Mouse (Mus musculus): ENCODE data around the gene Ccn1. TPM values are rescaled to one million over a fixed set of nuclear protein-coding genes. Genes with fewer than 3 reads are reported as not detected.

Ccn1 gene
- polyA plus RNA-seq, 2 experiments = 53.5 to 105 TPM

DNA sequence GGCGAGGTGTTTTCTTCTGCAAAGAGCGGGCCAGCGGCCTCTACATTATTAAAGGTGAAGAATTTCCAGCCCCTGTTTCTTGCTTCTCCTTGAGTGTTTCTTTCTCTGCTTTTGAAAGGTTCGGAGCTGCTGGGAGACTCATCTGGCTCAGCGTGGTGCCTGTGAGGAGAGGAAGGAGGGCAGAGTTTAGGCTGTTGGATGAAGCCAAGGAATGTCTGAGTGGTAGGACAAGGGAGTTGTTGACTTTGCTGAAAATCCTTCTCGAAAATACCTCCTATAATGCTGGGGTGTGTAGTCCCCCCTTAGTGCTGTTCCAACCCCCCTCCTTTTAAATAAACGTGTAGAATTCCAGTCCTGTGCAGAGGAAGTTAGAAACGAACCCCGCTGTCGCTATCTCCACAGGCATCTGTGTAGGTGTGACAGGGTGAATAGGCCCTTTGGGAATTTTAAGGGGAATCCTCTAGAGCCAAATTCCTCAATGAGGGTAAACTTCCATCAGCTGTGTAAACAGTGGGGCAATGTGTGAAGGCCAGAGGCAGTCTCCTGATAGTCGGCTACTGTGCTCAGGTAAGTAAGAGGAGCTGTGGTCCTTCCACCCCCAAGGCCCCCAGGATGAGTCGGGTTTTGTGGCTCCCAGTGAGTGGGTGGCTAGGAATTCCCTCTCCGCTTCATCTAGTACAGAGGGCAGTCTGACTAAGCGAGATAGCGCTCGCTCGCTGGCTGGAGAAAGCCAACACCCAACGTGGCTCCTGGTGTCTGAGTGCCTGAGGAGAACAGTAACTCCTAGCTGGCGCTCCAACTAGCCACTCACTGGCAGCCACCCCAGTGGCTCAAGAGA lies 35.0 kb upstream of the Ccn1 start:
- Histone ChIP-seq H3K27ac (replicated peaks; ENCODE audit: low read depth, low read length) (peak overlapping the region; percentile 61), H3K9me3 (ENCODE audit: control insufficient read depth, low read length) (no peaks in the 10 kb centered on the region), H3K36me3 (ENCODE audit: control insufficient read depth, insufficient read depth, low read length) (no peaks in the 10 kb centered on the region), H3K9ac (ENCODE audit: low read depth, low read length, severe bottlenecking) (no peak overlapping the region), H3K27me3 (ENCODE audit: control insufficient read depth, insufficient read depth, low read length) (no peaks in the 10 kb centered on the region), H3K4me1 (ENCODE audit: control insufficient read depth, insufficient read depth, low read length) (peaks cover 35% of the 10 kb centered on the region), H3K4me2 (replicated peaks; ENCODE audit: low read depth, low read length, severe bottlenecking) (0 out of 2 replicates have a peak overlapping the region, but pooled peaks have one; percentile 13), H3K4me3 (replicated peaks; ENCODE audit: low read length) (no peak overlapping the region)
- ATAC-seq (ENCODE audit: low FRiP score, low read depth) (peak; percentile 19; the same call in 1 of the 2 replicates), DNase-seq (ENCODE audit: low spot score) (no peak)
- no peak for TF ChIP-seq POLR2A (IDR thresholded peaks at IDR 0.05; ENCODE audit: borderline replicate concordance, extremely low read depth, insufficient read depth, insufficient read length)
- 35% methylated on average over 19 of the region's 19 CpGs for WGBS

DNA sequence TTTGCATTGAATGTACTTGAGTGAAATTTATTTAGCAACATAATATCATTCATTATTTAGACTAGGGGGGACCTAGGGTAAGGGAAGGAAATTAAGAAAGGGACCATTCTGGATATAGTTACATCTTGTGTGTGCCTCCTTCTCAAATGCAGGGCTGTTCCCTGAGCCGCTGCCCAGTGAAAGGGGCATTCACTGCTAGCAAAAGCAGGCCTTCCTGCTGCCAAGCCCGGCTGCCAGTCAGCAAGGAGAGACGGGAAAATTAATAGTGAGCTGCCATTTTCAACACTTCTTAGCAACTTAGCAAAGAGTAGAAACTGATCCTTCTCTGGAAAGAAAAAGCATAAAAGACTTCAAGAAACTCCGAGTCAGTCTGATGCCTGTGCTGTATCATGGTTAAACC lies 34.4 kb upstream of the Ccn1 start:
- no peak for ATAC-seq (ENCODE audit: low FRiP score, low read depth)
- no peak for TF ChIP-seq POLR2A (IDR thresholded peaks at IDR 0.05; ENCODE audit: borderline replicate concordance, extremely low read depth, insufficient read depth, insufficient read length)
- WGBS = 46% methylated on average over 4 of the region's 4 CpGs

DNA sequence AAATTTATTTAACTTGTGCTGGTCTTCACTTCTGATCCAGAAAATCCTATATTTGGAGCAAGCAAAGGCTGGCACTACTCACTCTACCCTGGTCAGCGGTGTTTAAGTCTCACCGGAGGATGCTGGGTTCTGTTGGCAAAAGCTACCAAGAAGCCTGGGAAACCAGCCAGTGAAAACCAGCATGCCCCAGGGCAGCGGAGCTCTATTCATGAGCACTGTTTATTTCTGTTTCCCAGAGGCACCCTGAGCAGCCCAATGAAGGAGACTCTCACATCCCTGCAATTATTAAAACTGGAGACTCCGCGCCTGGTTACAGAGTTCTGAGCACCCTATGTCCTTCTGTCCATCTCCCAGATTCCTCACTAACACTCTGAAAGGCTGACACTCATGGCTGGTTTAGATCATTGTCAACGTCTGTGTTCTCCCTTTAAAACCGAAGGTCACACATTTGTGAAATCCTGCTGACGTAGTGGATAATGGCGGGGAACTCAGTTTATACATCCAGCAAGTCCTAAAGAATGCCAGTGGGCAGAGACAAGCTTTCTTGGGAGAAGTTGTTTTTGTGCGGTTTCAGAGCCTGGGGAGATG lies 31.7 kb upstream of the Ccn1 start:
- ATAC-seq (ENCODE audit: low FRiP score, low read depth) = no peak
- H3K4me2 ChIP-seq (replicated peaks; ENCODE audit: low read depth, low read length, severe bottlenecking) = no peak overlapping the region; the same call in 1 of the 2 replicates
- peak overlapping the region; percentile 5; the same call in 1 of the 2 replicates for H3K27ac ChIP-seq (replicated peaks; ENCODE audit: low read depth, low read length)
- no peaks in the 10 kb centered on the region for H3K36me3 ChIP-seq (ENCODE audit: control insufficient read depth, insufficient read depth, low read length)
- TF ChIP-seq POLR2A (IDR thresholded peaks at IDR 0.05; ENCODE audit: borderline replicate concordance, extremely low read depth, insufficient read depth, insufficient read length) = no peak
- 64% methylated on average over 10 of the region's 10 CpGs for WGBS
- peaks cover 23% of the 10 kb centered on the region for H3K4me1 ChIP-seq (ENCODE audit: control insufficient read depth, insufficient read depth, low read length)
- no peak overlapping the region for H3K4me3 ChIP-seq (replicated peaks; ENCODE audit: low read length)
- no peaks in the 10 kb centered on the region for H3K27me3 ChIP-seq (ENCODE audit: control insufficient read depth, insufficient read depth, low read length)
- no peak overlapping the region for H3K9ac ChIP-seq (ENCODE audit: low read depth, low read length, severe bottlenecking)
- no peaks in the 10 kb centered on the region for H3K9me3 ChIP-seq (ENCODE audit: control insufficient read depth, low read length)
- DNase-seq (ENCODE audit: low spot score) = peak; percentile 48

More for the DNA sequence above, 34.4 kb upstream of the Ccn1 start:
- Histone ChIP-seq H3K27me3 (ENCODE audit: control insufficient read depth, insufficient read depth, low read length) (no peaks in the 10 kb centered on the region), H3K27ac (replicated peaks; ENCODE audit: low read depth, low read length) (peak overlapping the region; percentile 61), H3K4me2 (replicated peaks; ENCODE audit: low read depth, low read length, severe bottlenecking) (no peak overlapping the region), H3K36me3 (ENCODE audit: control insufficient read depth, insufficient read depth, low read length) (no peaks in the 10 kb centered on the region), H3K4me1 (ENCODE audit: control insufficient read depth, insufficient read depth, low read length) (peaks cover 35% of the 10 kb centered on the region), H3K9me3 (ENCODE audit: control insufficient read depth, low read length) (no peaks in the 10 kb centered on the region), H3K9ac (ENCODE audit: low read depth, low read length, severe bottlenecking) (no peak overlapping the region), H3K4me3 (replicated peaks; ENCODE audit: low read length) (no peak overlapping the region)
- DNase-seq (ENCODE audit: low spot score) = no peak

DNA sequence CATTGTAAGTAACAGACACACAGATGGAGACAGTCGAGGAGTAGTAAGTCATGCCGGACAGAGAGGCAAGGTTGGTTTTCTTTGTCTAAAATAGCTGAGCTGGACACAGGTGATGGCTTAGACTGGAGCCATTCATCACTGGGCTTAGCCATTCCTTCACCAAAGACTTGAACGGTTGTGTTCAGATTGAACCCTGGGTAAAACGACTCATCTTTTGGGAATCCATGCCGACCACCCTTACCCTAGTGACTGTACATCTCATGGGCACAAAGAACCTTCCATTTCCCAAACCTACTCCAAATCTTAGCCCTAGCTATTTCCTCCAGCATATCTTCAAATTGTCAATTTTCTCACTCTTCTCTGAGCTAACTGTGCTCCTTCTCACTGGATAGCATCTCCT lies 30.9 kb upstream of the Ccn1 start:
- no peak for TF ChIP-seq POLR2A (IDR thresholded peaks at IDR 0.05; ENCODE audit: borderline replicate concordance, extremely low read depth, insufficient read depth, insufficient read length)
- no peaks in the 10 kb centered on the region for H3K9me3 ChIP-seq (ENCODE audit: control insufficient read depth, low read length)
- no peaks in the 10 kb centered on the region for H3K36me3 ChIP-seq (ENCODE audit: control insufficient read depth, insufficient read depth, low read length)
- no peak overlapping the region for H3K9ac ChIP-seq (ENCODE audit: low read depth, low read length, severe bottlenecking)
- no peak overlapping the region for H3K4me2 ChIP-seq (replicated peaks; ENCODE audit: low read depth, low read length, severe bottlenecking)
- 0 out of 2 replicates have a peak overlapping the region, but pooled peaks have one; percentile 43 for H3K27ac ChIP-seq (replicated peaks; ENCODE audit: low read depth, low read length)
- no peak for ATAC-seq (ENCODE audit: low FRiP score, low read depth)
- H3K4me3 ChIP-seq (replicated peaks; ENCODE audit: low read length) = no peak overlapping the region
- no peak for DNase-seq (ENCODE audit: low spot score)
- no peaks in the 10 kb centered on the region for H3K27me3 ChIP-seq (ENCODE audit: control insufficient read depth, insufficient read depth, low read length)
- H3K4me1 ChIP-seq (ENCODE audit: control insufficient read depth, insufficient read depth, low read length) = peaks cover 23% of the 10 kb centered on the region
- 92% methylated on average over 5 of the region's 5 CpGs for WGBS

DNA sequence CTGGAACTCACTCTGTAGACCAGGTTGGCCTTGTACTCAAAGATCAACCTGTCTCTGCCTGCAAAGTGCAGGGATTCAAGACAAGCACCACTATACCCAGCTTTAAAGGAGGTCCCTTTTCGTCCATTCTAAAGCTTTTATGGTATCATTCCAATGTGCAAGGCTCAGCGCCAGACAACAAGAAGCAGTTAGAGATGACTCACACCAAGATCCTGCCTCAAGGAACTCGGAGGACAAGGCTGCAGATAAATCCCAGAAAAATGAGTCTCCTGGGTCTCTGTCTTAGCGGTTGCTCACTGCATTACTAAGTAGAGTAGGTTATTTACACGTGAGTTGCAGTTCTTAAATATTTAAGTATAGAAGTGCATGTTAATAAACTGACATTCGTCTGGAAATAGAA lies 26.4 kb upstream of the Ccn1 start:
- H3K27ac ChIP-seq (replicated peaks; ENCODE audit: low read depth, low read length) = no peak overlapping the region
- no peak for TF ChIP-seq POLR2A (IDR thresholded peaks at IDR 0.05; ENCODE audit: borderline replicate concordance, extremely low read depth, insufficient read depth, insufficient read length)
- H3K9ac ChIP-seq (ENCODE audit: low read depth, low read length, severe bottlenecking) = no peak overlapping the region
- H3K4me1 ChIP-seq (ENCODE audit: control insufficient read depth, insufficient read depth, low read length) = peaks cover 5% of the 10 kb centered on the region
- DNase-seq (ENCODE audit: low spot score) = no peak
- no peaks in the 10 kb centered on the region for H3K36me3 ChIP-seq (ENCODE audit: control insufficient read depth, insufficient read depth, low read length)
- 76% methylated on average over 6 of the region's 6 CpGs for WGBS
- no peaks in the 10 kb centered on the region for H3K27me3 ChIP-seq (ENCODE audit: control insufficient read depth, insufficient read depth, low read length)
- no peak overlapping the region for H3K4me2 ChIP-seq (replicated peaks; ENCODE audit: low read depth, low read length, severe bottlenecking)
- H3K9me3 ChIP-seq (ENCODE audit: control insufficient read depth, low read length) = no peaks in the 10 kb centered on the region
- H3K4me3 ChIP-seq (replicated peaks; ENCODE audit: low read length) = no peak overlapping the region
- no peak for ATAC-seq (ENCODE audit: low FRiP score, low read depth)

Measured in limb, embryonic 14.5 days (tissue).